Mouse (Mus musculus) brown adipose tissue, adult 24 weeks (tissue): ENCODE measurements around the gene Defa20. TPM values are rescaled to one million over a fixed set of nuclear protein-coding genes. Genes with fewer than 3 reads are reported as not detected.
"Not testable (repeated sequence)": the region's sequence is repeated elsewhere in the genome, so short reads cannot be mapped to it uniquely, and the experiment has no call there.

Experiments used
- H3K27ac ChIP-seq: fragments of 200-500 bp; replicated peaks from 2 replicates; pipeline ENCODE4 v1.5.1; 2012; ENCODE audit warnings: low read depth, mild to moderate bottlenecking, low read length
- H3K4me1 ChIP-seq: fragments of 200-500 bp; 2 replicates; pipeline ENCODE4 v1.6.1; 2012; ENCODE audit warnings: low read length, mixed read lengths; ENCODE audit not compliant: control insufficient read depth, insufficient read depth, insufficient read length
- H3K4me3 ChIP-seq: fragments of 200-500 bp; 2 replicates; pipeline ENCODE4 v1.5.1; 2012; ENCODE audit warnings: low read depth, mild to moderate bottlenecking, low read length, moderate library complexity; ENCODE audit not compliant: insufficient read depth
- polyA plus RNA-seq: library from polyadenylated mRNA; stranded (reverse); fragments of >200 nt; gene quantifications from 2 replicates; pipeline ENCODE4 v1.2.4, GENCODE M21; 2012; ENCODE audit not compliant: missing spikeins, insufficient read depth, insufficient read length

Defa20 gene
- polyA plus RNA-seq = not detected in 2 replicates

GRCm38 (mm10) chr8:21508958-21509357 lies at the start of gene Defa20:
Defa20 (plus strand) TSS chr8:21509258.
- H3K27ac ChIP-seq, H3K4me3 ChIP-seq, H3K4me1 ChIP-seq: not testable (repeated sequence)

DNA sequence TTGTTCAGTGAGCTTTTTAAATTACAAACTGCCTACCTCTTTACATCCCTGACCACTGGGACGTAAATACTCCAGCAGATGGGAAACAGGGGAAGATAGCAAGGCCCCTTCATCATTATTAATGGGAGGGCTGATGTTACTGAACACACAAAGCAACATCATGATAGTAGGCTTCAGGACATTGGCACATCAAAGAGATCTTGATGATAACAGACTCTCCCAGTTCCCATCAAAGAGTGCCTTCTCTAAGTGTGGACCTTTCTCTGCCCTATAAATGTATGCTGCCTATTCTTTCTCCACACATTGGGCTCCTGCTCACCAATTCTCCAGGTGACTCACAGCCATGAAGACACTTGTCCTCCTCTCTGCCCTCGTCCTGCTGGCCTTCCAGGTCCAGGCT lies 19.7 kb downstream of the Defa20 start, which contains the start of gene Defa32:
Gene Defa32 (plus strand): TSS at position 301 of the 400 bp plus-strand sequence.
- H3K27ac ChIP-seq, H3K4me3 ChIP-seq, H3K4me1 ChIP-seq: not testable (repeated sequence)

Other genes starting within 250 kb of the Defa20 start
- gene Defa27, start 193.7 kb upstream of the Defa20 start, polyA plus RNA-seq = not detected in 2 replicates
- gene Defa29, start 182.2 kb upstream of the Defa20 start, polyA plus RNA-seq = not detected in 2 replicates
- not detected in 2 replicates for gene Defa2, start 130.7 kb upstream of the Defa20 start, polyA plus RNA-seq
- not detected in 2 replicates for gene Defa33, start 117.4 kb upstream of the Defa20 start, polyA plus RNA-seq
- gene Defa36, start 81.8 kb upstream of the Defa20 start, polyA plus RNA-seq = not detected in 2 replicates
- not detected in 2 replicates for gene Gm7849, start 52.7 kb upstream of the Defa20 start, polyA plus RNA-seq
- gene Defa32, start 19.8 kb downstream of the Defa20 start, polyA plus RNA-seq = not detected in 2 replicates
- not detected in 2 replicates for gene Defa37, start 56.1 kb downstream of the Defa20 start, polyA plus RNA-seq
- gene Defa28, start 73.7 kb downstream of the Defa20 start, polyA plus RNA-seq = not detected in 2 replicates
- gene Gm7861, start 85.2 kb downstream of the Defa20 start, polyA plus RNA-seq = not detected in 2 replicates
- gene Defa26, start 108.9 kb downstream of the Defa20 start, polyA plus RNA-seq = not detected in 2 replicates
- not detected in 2 replicates for gene Defa17, start 146.5 kb downstream of the Defa20 start, polyA plus RNA-seq
- gene Defa34, start 156.5 kb downstream of the Defa20 start, polyA plus RNA-seq = not detected in 2 replicates
- not detected in 2 replicates for gene AY761184, start 194.4 kb downstream of the Defa20 start, polyA plus RNA-seq
- gene Defa24, start 225.2 kb downstream of the Defa20 start, polyA plus RNA-seq = not detected in 2 replicates